Mouse (Mus musculus): ENCODE measurements around the gene Odf4.

- TF ChIP-seq CTCF (conservative IDR thresholded peaks at IDR 0.05; ENCODE audit: low read length) (no peak), NANOG (IDR thresholded peaks at IDR 0.05; ENCODE audit: borderline replicate concordance, low read length) (no peak), POU5F1 (IDR thresholded peaks at IDR 0.05; ENCODE audit: borderline replicate concordance, low read length) (no peak)
Measured at GRCm38 (mm10) chr11:68905665-68906460, 21.0 kb downstream of the Odf4 start.
